Comparison of ENCODE assay signal across 17 mouse cellular contexts in genomic region chr4:57895140-57895539, GRCm38 (mm10). TPM values are rescaled to one million over a fixed set of nuclear protein-coding genes. Genes with fewer than 3 reads are reported as not detected.
DNase-seq lines count a peak whose midpoint lies in the region; ATAC-seq and TF ChIP-seq lines count a peak whose summit lies in the region.
"Had no signal": no experiment of that assay in that cellular context is flagged by ENCODE, and none has a peak within 500 bp of the region (broad histone marks: within the 10 kb centered on the region; RNA-seq: fewer than 3 reads in every experiment).

No protein-coding gene starts in this region.

- peaks cover 6% of the 10 kb centered on the region; the same call in 1 of the 2 replicates for H3K4me1 ChIP-seq in heart, embryonic 11.5 days (ENCODE audit: control insufficient read depth, insufficient read depth, low read length)
- H3K4me1 ChIP-seq in midbrain, embryonic 10.5 days: peaks cover 35% of the 10 kb centered on the region
- H3K4me1 ChIP-seq in midbrain, postnatal 0 days (ENCODE audit: insufficient read depth, low read length): peaks cover 2% of the 10 kb centered on the region; the same call in 1 of the 2 replicates
- peaks cover 14% of the 10 kb centered on the region; the same call in 1 of the 2 replicates for H3K4me1 ChIP-seq in embryonic facial prominence, embryonic 14.5 days (ENCODE audit: control insufficient read depth, insufficient read depth, low read length)
- H3K4me1 ChIP-seq in stomach, embryonic 16.5 days (ENCODE audit: control insufficient read depth, insufficient read depth, low read length): peaks cover 7% of the 10 kb centered on the region; the same call in 1 of the 2 replicates
- H3K4me1 ChIP-seq: liver, embryonic 13.5 days had no signal

- H3K4me2 ChIP-seq in heart, embryonic 11.5 days: no peak overlapping the region
- no peak overlapping the region for H3K4me2 ChIP-seq in midbrain, postnatal 0 days (ENCODE audit: low read depth, low read length, poor library complexity, severe bottlenecking)
- no peak overlapping the region for H3K4me2 ChIP-seq in embryonic facial prominence, embryonic 14.5 days (ENCODE audit: low read depth, low read length)
- no peak overlapping the region for H3K4me2 ChIP-seq in stomach, embryonic 16.5 days (ENCODE audit: low read depth, low read length)
- H3K4me2 ChIP-seq: liver, embryonic 13.5 days had no signal

- no peaks in the 10 kb centered on the region for H3K9me3 ChIP-seq in heart, embryonic 11.5 days (replicated peaks; ENCODE audit: control insufficient read depth, low read length)
- no peaks in the 10 kb centered on the region for H3K9me3 ChIP-seq in midbrain, embryonic 10.5 days (replicated peaks)
- H3K9me3 ChIP-seq in midbrain, postnatal 0 days (ENCODE audit: low read length): no peaks in the 10 kb centered on the region
- no peaks in the 10 kb centered on the region for H3K9me3 ChIP-seq in embryonic facial prominence, embryonic 14.5 days (ENCODE audit: control insufficient read depth, low read length)
- H3K9me3 ChIP-seq in stomach, embryonic 16.5 days (replicated peaks; ENCODE audit: control insufficient read depth, low read length): no peaks in the 10 kb centered on the region
- H3K9me3 ChIP-seq: liver, embryonic 13.5 days; megakaryocyte, embryonic 14.5 days had no signal

- no peaks in the 10 kb centered on the region for H3K27me3 ChIP-seq in heart, embryonic 11.5 days (ENCODE audit: control insufficient read depth, insufficient read depth, low read length)
- no peaks in the 10 kb centered on the region for H3K27me3 ChIP-seq in midbrain, embryonic 10.5 days (ENCODE audit: low read depth, poor library complexity, severe bottlenecking)
- H3K27me3 ChIP-seq in midbrain, postnatal 0 days (ENCODE audit: insufficient read depth, low read length): no peaks in the 10 kb centered on the region
- no peaks in the 10 kb centered on the region for H3K27me3 ChIP-seq in embryonic facial prominence, embryonic 14.5 days (replicated peaks; ENCODE audit: control insufficient read depth, insufficient read depth, low read length)
- H3K27me3 ChIP-seq in stomach, embryonic 16.5 days (ENCODE audit: control insufficient read depth, insufficient read depth, low read length): no peaks in the 10 kb centered on the region
- H3K27me3 ChIP-seq: liver, embryonic 13.5 days had no signal

- peaks cover 3% of the 10 kb centered on the region; the same call in 1 of the 2 replicates for H3K36me3 ChIP-seq in heart, embryonic 11.5 days (ENCODE audit: control insufficient read depth, insufficient read depth, low read length)
- H3K36me3 ChIP-seq in midbrain, embryonic 10.5 days: peaks cover 5% of the 10 kb centered on the region; the same call in 1 of the 2 replicates
- no peaks in the 10 kb centered on the region for H3K36me3 ChIP-seq in midbrain, postnatal 0 days (ENCODE audit: insufficient read depth, low read length)
- H3K36me3 ChIP-seq in embryonic facial prominence, embryonic 14.5 days (ENCODE audit: control insufficient read depth, insufficient read depth, low read length): peaks cover 7% of the 10 kb centered on the region; the same call in 1 of the 2 replicates
- H3K36me3 ChIP-seq in stomach, embryonic 16.5 days (ENCODE audit: control insufficient read depth, insufficient read depth, low read length): no peaks in the 10 kb centered on the region
- H3K36me3 ChIP-seq: G1E; liver, embryonic 13.5 days had no signal

- no peak overlapping the region for H3K4me3 ChIP-seq in heart, embryonic 11.5 days (ENCODE audit: low read depth, low read length)
- H3K4me3 ChIP-seq in midbrain, embryonic 10.5 days: no peak overlapping the region
- H3K4me3 ChIP-seq in midbrain, postnatal 0 days (ENCODE audit: low read depth, low read length): no peak overlapping the region
- no peak overlapping the region for H3K4me3 ChIP-seq in embryonic facial prominence, embryonic 14.5 days (ENCODE audit: low read depth, low read length)
- H3K4me3 ChIP-seq in stomach, embryonic 16.5 days (replicated peaks; ENCODE audit: low read length): no peak overlapping the region
- H3K4me3 ChIP-seq: heart, adult 2 months; left cerebral cortex, adult 2 months; liver, embryonic 13.5 days; megakaryocyte, embryonic 14.5 days had no signal

- H3K9ac ChIP-seq in heart, embryonic 11.5 days (ENCODE audit: low read depth, low read length): no peak overlapping the region
- H3K9ac ChIP-seq in midbrain, postnatal 0 days (replicated peaks; ENCODE audit: low read length, poor library complexity, severe bottlenecking): no peak overlapping the region
- no peak overlapping the region for H3K9ac ChIP-seq in embryonic facial prominence, embryonic 14.5 days (ENCODE audit: low read depth, low read length)
- H3K9ac ChIP-seq in stomach, embryonic 16.5 days (ENCODE audit: low read length): no peak overlapping the region
- H3K9ac ChIP-seq: liver, embryonic 13.5 days had no signal

- 50% methylated on average over 5 of the region's 5 CpGs for WGBS in heart, embryonic 11.5 days (ENCODE audit: insufficient replicate concordance)
- 22% methylated on average over 5 of the region's 5 CpGs for WGBS in midbrain, embryonic 10.5 days
- WGBS in midbrain, postnatal 0 days: 23% methylated on average over 5 of the region's 5 CpGs
- 46% methylated on average over 5 of the region's 5 CpGs for WGBS in embryonic facial prominence, embryonic 14.5 days
- WGBS in stomach, embryonic 16.5 days: 46% methylated on average over 5 of the region's 5 CpGs

- peak overlapping the region; percentile 3; the same call in 1 of the 2 replicates for H3K27ac ChIP-seq in heart, embryonic 11.5 days (ENCODE audit: low read depth, low read length)
- peak overlapping the region; percentile 68 for H3K27ac ChIP-seq in midbrain, embryonic 10.5 days (replicated peaks)
- no peak overlapping the region for H3K27ac ChIP-seq in midbrain, postnatal 0 days (ENCODE audit: low read depth, low read length)
- 0 out of 2 replicates have a peak overlapping the region, but pooled peaks have one; percentile 13 for H3K27ac ChIP-seq in embryonic facial prominence, embryonic 14.5 days (replicated peaks; ENCODE audit: low read depth, low read length)
- H3K27ac ChIP-seq in stomach, embryonic 16.5 days (ENCODE audit: low read length): peak overlapping the region; percentile 23; the same call in 1 of the 2 replicates
- H3K27ac ChIP-seq: heart, adult 2 months; hindbrain, postnatal 0 days; kidney, postnatal 0 days; left cerebral cortex, adult 2 months; liver, embryonic 13.5 days had no signal

- no peak for DNase-seq in heart, postnatal 4 days
- DNase-seq in midbrain, embryonic 10.5 days (ENCODE audit: low spot score): peak; percentile 25
- no peak for DNase-seq in midbrain, postnatal 0 days (ENCODE audit: low spot score)
- peak; percentile 30 for DNase-seq in embryonic facial prominence, embryonic 14.5 days (ENCODE audit: low spot score)
- DNase-seq in gastrocnemius, adult 18-20 months (ENCODE audit: low spot score): no peak
- DNase-seq: cerebellum, adult 11-12 months; liver, embryonic 13.5 days; thymus, adult 2 months had no signal

- ATAC-seq in heart, embryonic 11.5 days (replicated peaks; ENCODE audit: insufficient number of reproducible peaks, low FRiP score, low TSS enrichment): no peak
- ATAC-seq in midbrain, postnatal 0 days (ENCODE audit: low FRiP score): no peak
- ATAC-seq in embryonic facial prominence, embryonic 14.5 days (ENCODE audit: low read depth): peak; percentile 78
- no peak for ATAC-seq in stomach, embryonic 16.5 days (ENCODE audit: insufficient read depth, low FRiP score)
- ATAC-seq: hindbrain, postnatal 0 days had no signal

- TF ChIP-seq CTCF in midbrain, postnatal 0 days (IDR thresholded peaks at IDR 0.05): no peak

RNA-seq across cellular contexts. Expression of gene D630039A03Rik, which starts 21.0 kb away (rescaled TPM):
- 0.07 and 0.10 TPM in 2 replicates for polyA plus RNA-seq in heart, embryonic 11.5 days (2014; fragmentation: Nextera tagmentation; extraction: Ambion mirVana)
- total RNA-seq in heart, postnatal 4 days (2021): not detected
- polyA plus RNA-seq in midbrain, embryonic 10.5 days (2016; fragmentation: Nextera tagmentation; extraction: Ambion mirVana): 0.07 and 0.10 TPM in 2 replicates
- 0.27 TPM in 1 of 2 replicates, not detected in the other for total RNA-seq in midbrain, postnatal 0 days (2014; rRNA removed)
- 0.10 and 0.18 TPM in 2 replicates for polyA plus RNA-seq in midbrain, postnatal 0 days (2015; fragmentation: Nextera tagmentation; extraction: Ambion mirVana)
- polyA plus RNA-seq in embryonic facial prominence, embryonic 14.5 days (2014; fragmentation: Nextera tagmentation; extraction: Ambion mirVana): 0.19 and 0.42 TPM in 2 replicates
- 11.9 and 13.8 TPM in 2 replicates for polyA plus RNA-seq in stomach, embryonic 16.5 days (2015; fragmentation: Nextera tagmentation; extraction: Ambion mirVana)
- not detected for total RNA-seq in gastrocnemius, adult 18-20 months (2021)
- total RNA-seq: common myeloid progenitor, adult 5-6 weeks had no signal
- polyA plus RNA-seq: G1E had no signal

Comparison
In these comparisons a context has a peak if more than half of its experiments do, and no peak if none do; other contexts are left out.
1. DNase-seq: peak in midbrain, embryonic 10.5 days (single experiment) and embryonic facial prominence, embryonic 14.5 days (single experiment); none in heart, postnatal 4 days (single experiment), midbrain, postnatal 0 days (single experiment) and gastrocnemius, adult 18-20 months (single experiment).